Mouse (Mus musculus) myocyte (in vitro differentiated cells): ENCODE results near the gene Rab25. TPM values are rescaled to one million over a fixed set of nuclear protein-coding genes. Genes with fewer than 3 reads are reported as not detected.

Experiments used
- H3K27me3 ChIP-seq: one replicate; pipeline ENCODE4 v1.6.1; 2011; ENCODE audit not compliant: control insufficient read depth, insufficient read depth, insufficient read length
- H3K36me3 ChIP-seq: one replicate; pipeline ENCODE4 v1.6.1; 2011; ENCODE audit not compliant: control insufficient read depth, insufficient read depth
- H3K4me2 ChIP-seq: one replicate; pipeline ENCODE4 v1.6.1; 2011; ENCODE audit warnings: low read depth, control low read depth
- H3K4me3 ChIP-seq: one replicate; pipeline ENCODE4 v1.5.1; 2011; ENCODE audit warnings: mild to moderate bottlenecking, control low read depth, moderate library complexity
- H3K79me2 ChIP-seq: one replicate; pipeline ENCODE4 v1.6.1; 2011; ENCODE audit not compliant: control insufficient read depth, insufficient read depth
- H3ac ChIP-seq: one replicate; pipeline ENCODE4 v1.6.1; 2011; ENCODE audit not compliant: control insufficient read depth, insufficient read length
- CEBPB ChIP-seq: IDR thresholded peaks from 2 replicates; pipeline ENCODE4 v1.6.1; 2011; ENCODE audit warnings: mild to moderate bottlenecking, moderate library complexity; ENCODE audit not compliant: poor library complexity, insufficient read depth, severe bottlenecking
- E2F4 ChIP-seq: IDR thresholded peaks from one replicate; pipeline ENCODE4 v1.6.1; 2011; ENCODE audit warnings: mild to moderate bottlenecking, control low read depth, moderate library complexity; ENCODE audit not compliant: insufficient read depth
- MAX ChIP-seq: IDR thresholded peaks from one replicate; pipeline ENCODE4 v1.6.1; 2011; ENCODE audit warnings: low read depth, mild to moderate bottlenecking, control low read depth
- MYOD1 ChIP-seq, 3 experiments: IDR thresholded peaks; one replicate each; pipeline ENCODE4 v1.6.1; 2011; ENCODE audit warnings: control low read depth in 2 of 3, low read depth in 2 of 3, mild to moderate bottlenecking in 2 of 3, moderate library complexity in 1 of 3; ENCODE audit not compliant: insufficient read length in 2 of 3, control insufficient read depth in 1 of 3
- MYOG ChIP-seq, 3 experiments: IDR thresholded peaks; one replicate each; pipeline ENCODE4 v1.6.1; 2011; ENCODE audit warnings: control low read depth in 2 of 3, low read depth in 2 of 3, mild to moderate bottlenecking in 2 of 3; ENCODE audit not compliant: insufficient read length in 2 of 3, control insufficient read depth in 1 of 3, insufficient read depth in 1 of 3
- POLR2A ChIP-seq: IDR thresholded peaks from one replicate; pipeline ENCODE4 v1.6.1; 2011; ENCODE audit warnings: low read depth, mild to moderate bottlenecking, control low read depth, moderate library complexity; ENCODE audit not compliant: insufficient read length
- POLR2AphosphoS2 ChIP-seq: IDR thresholded peaks from one replicate; pipeline ENCODE4 v1.6.1; 2011; ENCODE audit warnings: low read depth, control low read depth; ENCODE audit not compliant: insufficient read length
- REST ChIP-seq: IDR thresholded peaks from one replicate; pipeline ENCODE4 v1.6.1; 2011; ENCODE audit warnings: mild to moderate bottlenecking, control low read depth, moderate library complexity; ENCODE audit not compliant: insufficient read depth, insufficient read length
- SRF ChIP-seq: IDR thresholded peaks from one replicate; pipeline ENCODE4 v1.6.1; 2011; ENCODE audit warnings: low read depth; ENCODE audit not compliant: control insufficient read depth, insufficient read length
- TCF12 ChIP-seq: IDR thresholded peaks from one replicate; pipeline ENCODE4 v1.6.1; 2011; ENCODE audit warnings: mild to moderate bottlenecking, control low read depth; ENCODE audit not compliant: poor library complexity, insufficient read depth, severe bottlenecking
- TCF3 ChIP-seq: IDR thresholded peaks from one replicate; pipeline ENCODE4 v1.6.1; 2011; ENCODE audit warnings: low read depth, control low read depth; ENCODE audit not compliant: insufficient read length
- USF1 ChIP-seq: IDR thresholded peaks from one replicate; pipeline ENCODE4 v1.6.1; 2011; ENCODE audit warnings: low read depth, mild to moderate bottlenecking, control low read depth, moderate library complexity
- polyA plus RNA-seq: library from polyadenylated mRNA; unstranded; fragments of >200 nt; fragmentation: generic; extraction: Trizol; gene quantifications from one replicate; pipeline ENCODE4 v1.2.1, GENCODE M21; 2012; ENCODE audit warnings: missing spikeins

Rab25 gene
- polyA plus RNA-seq, 1 experiment: 0.13 TPM

GRCm38 (mm10) chr3:88527565-88527964 is 20.5 kb downstream of the Rab25 start:
- Histone ChIP-seq H3K79me2 (peaks cover 29% of the 10 kb centered on the region), H3K4me3 (no peak overlapping the region), H3K36me3 (no peaks in the 10 kb centered on the region), H3ac (no peak overlapping the region), H3K27me3 (no peaks in the 10 kb centered on the region), H3K4me2 (peak overlapping the region; percentile 21)
- peak in 2 of 3 experiments; percentile 1 to 32 for TF ChIP-seq MYOD1 (IDR thresholded peaks at IDR 0.05; ENCODE audit: control insufficient read depth in 1 of 3, insufficient read length in 2 of 3, low read depth in 2 of 3)
- no peak for TF ChIP-seq MAX
- peak; percentile 14 for TF ChIP-seq TCF12
- TF ChIP-seq TCF3: no peak
- no peak for TF ChIP-seq REST
- TF ChIP-seq SRF: no peak
- no peak for TF ChIP-seq CEBPB
- TF ChIP-seq POLR2AphosphoS2: no peak
- TF ChIP-seq E2F4: no peak
- peak in 2 of 3 experiments; percentile 57 to 76 for TF ChIP-seq MYOG (IDR thresholded peaks at IDR 0.05; ENCODE audit: control insufficient read depth in 1 of 3, insufficient read depth in 1 of 3, insufficient read length in 2 of 3, low read depth in 2 of 3)

GRCm38 (mm10) chr3:88526157-88527131 is 21.7 kb downstream of the Rab25 start:
- Histone ChIP-seq H3K79me2 (peaks cover 22% of the 10 kb centered on the region), H3K4me3 (no peak overlapping the region), H3K4me2 (peak overlapping the region; percentile 57), H3ac (no peak overlapping the region), H3K36me3 (no peaks in the 10 kb centered on the region), H3K27me3 (no peaks in the 10 kb centered on the region)
- no peak for TF ChIP-seq TCF12
- peak in 1 of 3 experiments; percentile 5 for TF ChIP-seq MYOG (IDR thresholded peaks at IDR 0.05; ENCODE audit: control insufficient read depth in 1 of 3, insufficient read depth in 1 of 3, insufficient read length in 2 of 3, low read depth in 2 of 3)
- no peak for TF ChIP-seq REST
- peak; percentile 28 for TF ChIP-seq POLR2A
- no peak for TF ChIP-seq E2F4
- peak; percentile 54 for TF ChIP-seq POLR2AphosphoS2
- TF ChIP-seq TCF3: no peak
- TF ChIP-seq SRF: no peak
- no peak for TF ChIP-seq MAX
- TF ChIP-seq MYOD1 (IDR thresholded peaks at IDR 0.05; ENCODE audit: control insufficient read depth in 1 of 3, insufficient read length in 2 of 3, low read depth in 2 of 3): no peak
- no peak for TF ChIP-seq CEBPB
- no peak for TF ChIP-seq USF1

- H3K27me3 ChIP-seq: no peaks in the 10 kb centered on the region
- H3K79me2 ChIP-seq: peaks cover 15% of the 10 kb centered on the region
- no peak overlapping the region for H3ac ChIP-seq
- no peak overlapping the region for H3K4me3 ChIP-seq
- H3K4me2 ChIP-seq: no peak overlapping the region
- no peaks in the 10 kb centered on the region for H3K36me3 ChIP-seq
- TF ChIP-seq REST (no peak), CEBPB (no peak), TCF12 (no peak), MYOG (IDR thresholded peaks at IDR 0.05; ENCODE audit: control insufficient read depth in 1 of 3, insufficient read depth in 1 of 3, insufficient read length in 2 of 3, low read depth in 2 of 3) (no peak), POLR2AphosphoS2 (no peak), SRF (no peak), E2F4 (no peak), POLR2A (no peak), USF1 (no peak), TCF3 (no peak), MYOD1 (IDR thresholded peaks at IDR 0.05; ENCODE audit: control insufficient read depth in 1 of 3, insufficient read length in 2 of 3, low read depth in 2 of 3) (no peak), MAX (no peak)
Observed at GRCm38 (mm10) chr3:88525021-88525420, 23.1 kb downstream of the Rab25 start.

GRCm38 (mm10) chr3:88523027-88523426 is 25.1 kb downstream of the Rab25 start:
- no peaks in the 10 kb centered on the region for H3K27me3 ChIP-seq
- no peak overlapping the region for H3K4me2 ChIP-seq
- peaks cover 7% of the 10 kb centered on the region for H3K79me2 ChIP-seq
- no peak overlapping the region for H3K4me3 ChIP-seq
- H3K36me3 ChIP-seq: no peaks in the 10 kb centered on the region
- no peak for TF ChIP-seq MYOG (IDR thresholded peaks at IDR 0.05; ENCODE audit: control insufficient read depth in 1 of 3, insufficient read depth in 1 of 3, insufficient read length in 2 of 3, low read depth in 2 of 3)
- TF ChIP-seq POLR2AphosphoS2: no peak
- no peak for TF ChIP-seq TCF12
- no peak for TF ChIP-seq USF1
- no peak for TF ChIP-seq SRF
- TF ChIP-seq E2F4: no peak
- TF ChIP-seq POLR2A: no peak
- TF ChIP-seq MYOD1 (IDR thresholded peaks at IDR 0.05; ENCODE audit: control insufficient read depth in 1 of 3, insufficient read length in 2 of 3, low read depth in 2 of 3): no peak
- no peak for TF ChIP-seq MAX
- no peak for TF ChIP-seq CEBPB
- no peak for TF ChIP-seq REST
- TF ChIP-seq TCF3: no peak
- H3ac ChIP-seq: no peak overlapping the region
